Mouse (Mus musculus) telencephalon, adult 2 months (tissue): ENCODE measurements around the gene Dlg5.
A peak's percentile ranks its signal among the peaks of the same experiment; 100 is the strongest.

ENCODE experiments used
- DNase-seq: peaks from one replicate; pipeline ENCODE4 v3.0.0-alpha.2; 2011; ENCODE audit warnings: low read depth, low spot score

The Dlg5 gene

GRCm38 (mm10) chr14:24234411-24234810 is 11.3 kb downstream of the Dlg5 start:
- DNase-seq: no peak

DNA sequence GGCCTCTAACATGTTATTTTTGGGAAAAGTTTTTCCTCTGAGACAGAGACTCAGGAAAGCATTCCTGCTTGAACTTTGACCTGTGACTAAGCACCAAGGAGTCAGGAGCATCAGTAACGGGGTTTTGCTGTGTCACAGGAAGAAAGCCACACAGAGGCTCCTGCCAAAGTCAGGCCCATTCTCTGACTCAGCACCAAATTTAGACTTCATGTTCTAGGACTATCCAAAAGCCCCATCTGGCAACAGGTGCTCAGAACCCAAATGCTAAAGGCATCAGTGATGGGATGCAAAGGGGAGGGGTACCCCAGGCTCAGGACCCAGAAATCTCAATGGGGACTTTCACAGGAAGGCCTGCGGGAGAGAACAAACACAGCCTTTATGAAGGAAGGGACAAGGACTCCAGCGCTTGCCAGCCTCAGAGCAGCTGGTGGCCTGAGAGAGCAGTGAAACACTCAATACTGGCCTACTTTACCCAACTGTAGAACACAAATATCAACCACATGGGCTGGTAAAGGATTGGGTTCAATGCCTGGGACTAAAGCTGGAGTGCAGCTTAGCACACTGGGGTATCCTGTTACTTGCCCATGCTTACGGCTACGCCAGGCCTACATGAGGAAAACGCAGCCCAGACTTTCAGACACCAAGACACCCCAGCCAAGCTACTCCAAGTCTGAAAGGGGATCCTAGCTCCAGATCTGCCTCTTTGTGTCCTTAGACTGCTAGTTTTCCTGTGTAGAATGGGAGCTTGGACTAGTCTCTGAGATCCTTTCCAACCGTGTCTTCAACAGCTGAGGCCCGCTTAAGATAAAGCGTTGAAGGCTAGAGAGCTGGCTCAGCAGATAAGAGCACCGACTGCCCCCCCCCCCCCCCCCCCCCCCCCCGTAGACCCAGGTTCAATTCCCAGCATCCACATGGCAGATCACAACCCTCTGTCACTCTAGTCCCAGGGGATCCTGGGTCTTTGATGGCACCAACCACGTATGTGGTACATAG is 12.8 kb downstream of the Dlg5 start:
- DNase-seq: no peak

- no peak for DNase-seq
These were observed 17.2 kb downstream of the Dlg5 start for GRCm38 (mm10) chr14:24228549-24228948.

DNA sequence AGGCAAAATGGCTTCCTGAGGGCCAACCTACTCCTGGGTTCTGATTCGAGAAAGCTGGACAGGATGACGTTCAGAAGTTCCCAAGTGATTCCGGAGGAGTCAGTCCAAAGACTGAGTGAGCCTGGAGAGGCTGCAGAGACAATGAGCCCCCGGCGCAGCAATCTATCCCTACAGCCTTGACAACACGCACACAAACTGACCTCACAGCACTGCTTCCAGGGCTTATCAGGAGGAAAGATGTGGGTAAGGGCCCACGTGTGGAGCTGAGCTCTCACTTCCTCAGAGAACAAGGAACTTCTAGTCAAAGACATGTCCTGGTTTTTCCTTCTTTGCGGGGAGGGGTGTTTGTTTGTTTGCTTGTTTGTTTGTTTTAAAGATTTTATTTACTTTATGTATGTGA is 18.7 kb downstream of the Dlg5 start:
- DNase-seq: no peak

- DNase-seq: no peak
These were observed 19.4 kb downstream of the Dlg5 start for GRCm38 (mm10) chr14:24226344-24226743.

- DNase-seq: no peak
These were observed 23.0 kb downstream of the Dlg5 start for GRCm38 (mm10) chr14:24222759-24223158.

GRCm38 (mm10) chr14:24222273-24222672 is 23.4 kb downstream of the Dlg5 start:
- DNase-seq: no peak

DNA sequence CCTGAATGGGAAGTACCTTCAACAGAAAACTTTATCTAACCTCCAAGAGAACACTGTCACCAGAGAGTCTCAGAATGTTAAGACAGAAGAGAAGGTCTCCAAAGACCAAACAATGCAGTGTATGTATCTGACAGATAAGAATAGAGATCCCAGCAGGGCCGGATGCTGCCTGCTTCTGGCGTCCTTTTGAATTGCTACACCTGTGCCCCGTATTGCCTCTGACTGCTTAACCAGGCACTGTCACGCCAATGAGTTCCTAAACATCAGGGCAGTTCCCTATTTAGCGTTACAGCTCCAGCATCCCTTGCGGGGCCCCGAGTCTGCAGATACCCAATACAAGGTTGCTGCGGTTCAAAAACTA is 28.4 kb downstream of the Dlg5 start:
- no peak for DNase-seq

GRCm38 (mm10) chr14:24216678-24217361 is 28.9 kb downstream of the Dlg5 start:
- no peak for DNase-seq

- DNase-seq: no peak
These were observed 29.7 kb downstream of the Dlg5 start for GRCm38 (mm10) chr14:24216064-24216463.

DNA sequence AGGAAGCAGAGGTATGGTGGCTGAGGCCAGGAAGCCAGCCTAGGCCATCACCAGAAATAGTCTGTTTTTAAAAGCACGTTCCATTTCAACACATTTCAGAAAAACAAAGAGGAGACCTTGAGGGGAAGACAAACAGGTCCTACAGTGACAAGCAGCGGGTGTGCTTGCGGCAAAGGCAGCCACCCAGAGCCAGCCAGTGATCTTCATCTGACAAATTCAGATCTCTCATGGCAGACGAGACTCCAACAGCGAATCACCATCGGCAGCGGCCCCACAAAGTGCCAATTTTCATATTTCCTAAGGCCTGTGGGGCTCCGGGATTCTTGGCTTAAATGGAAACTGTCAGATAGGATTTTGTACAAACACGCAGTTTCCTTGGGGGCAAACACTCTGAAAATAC is 31.3 kb downstream of the Dlg5 start:
- no peak for DNase-seq

GRCm38 (mm10) chr14:24213336-24213735 is 32.4 kb downstream of the Dlg5 start:
- no peak for DNase-seq

DNA sequence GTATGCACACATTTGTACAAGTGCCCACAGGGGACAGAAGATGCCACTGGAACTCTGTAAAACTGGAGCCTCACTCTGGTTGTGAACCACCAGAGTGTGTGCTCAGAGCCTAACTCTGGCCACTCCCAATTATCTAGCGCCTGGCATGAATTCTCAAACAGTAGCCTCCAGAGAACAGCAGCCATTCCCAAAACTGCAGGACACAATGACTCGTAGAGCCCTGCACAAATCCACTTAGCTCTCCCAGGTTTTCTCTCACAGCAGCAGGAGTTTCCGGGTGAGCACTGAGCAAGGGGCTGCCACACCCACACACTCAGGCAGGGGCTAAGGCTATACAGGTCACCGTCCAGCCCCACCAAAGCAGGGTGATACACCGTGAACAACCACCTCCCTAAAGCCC is 32.9 kb downstream of the Dlg5 start:
- no peak for DNase-seq

- DNase-seq: no peak
These were observed 38.4 kb downstream of the Dlg5 start for GRCm38 (mm10) chr14:24207360-24207752.

DNA sequence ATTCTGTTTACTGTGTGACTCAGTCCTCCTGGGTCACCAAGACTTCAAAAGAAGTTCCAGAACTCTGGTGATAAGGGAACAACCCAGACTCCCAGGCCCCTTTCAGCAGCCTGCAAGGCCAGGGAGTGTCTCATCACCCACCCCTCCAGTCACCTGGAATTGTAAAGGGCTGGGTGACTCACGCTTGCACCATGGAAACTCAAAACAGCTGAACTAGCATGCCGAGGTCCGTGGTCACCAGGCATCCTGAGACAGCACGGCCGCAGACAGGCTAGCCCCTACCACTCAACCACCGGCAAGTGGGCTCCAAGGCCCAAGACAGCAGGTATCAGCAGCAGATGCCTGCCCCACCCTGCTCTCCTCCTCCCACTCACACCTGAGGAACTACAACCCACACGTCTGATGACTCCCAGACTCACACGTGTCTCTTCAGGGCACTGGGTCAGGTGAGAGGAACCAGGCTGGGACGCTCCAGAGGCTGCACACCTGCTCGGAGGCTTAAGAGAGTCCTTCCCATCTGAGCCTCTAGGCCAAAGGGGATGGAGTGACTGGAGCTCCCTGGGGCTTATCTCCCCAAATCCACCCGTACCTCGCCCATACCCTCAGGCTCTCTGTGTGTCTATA is 38.9 kb downstream of the Dlg5 start:
- no peak for DNase-seq

- no peak for DNase-seq
These were observed 39.4 kb downstream of the Dlg5 start for GRCm38 (mm10) chr14:24206314-24206713.

DNA sequence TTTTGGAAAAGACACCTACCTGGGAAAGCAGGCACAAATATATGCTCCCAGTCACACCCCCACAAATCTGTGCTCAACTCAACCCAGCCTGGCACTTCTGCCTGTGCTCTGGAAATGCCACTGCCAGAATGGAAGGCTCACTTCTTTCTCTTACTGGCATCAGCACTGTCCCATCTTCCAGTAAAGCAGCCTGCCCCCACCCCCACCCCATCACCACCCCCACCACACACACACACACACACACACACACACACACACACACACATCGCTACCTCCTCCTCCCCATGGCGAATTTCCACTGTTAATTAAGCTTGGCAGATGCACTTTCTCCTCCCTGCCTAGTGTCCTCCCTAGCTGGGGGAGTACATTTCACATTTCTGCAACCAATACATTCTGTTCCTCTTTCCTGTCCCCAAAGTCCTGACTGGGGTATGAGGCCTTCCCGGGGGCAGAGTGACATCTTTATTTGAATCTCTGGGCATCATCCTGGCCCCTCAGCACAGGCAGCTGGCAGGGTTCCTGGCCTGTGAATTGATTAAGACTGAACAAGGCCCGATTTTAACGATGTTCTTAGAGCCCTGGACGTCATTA is 40.3 kb downstream of the Dlg5 start:
- peak; percentile 81 for DNase-seq

- no peak for DNase-seq
These were observed 42.5 kb downstream of the Dlg5 start for GRCm38 (mm10) chr14:24203210-24203609.

DNA sequence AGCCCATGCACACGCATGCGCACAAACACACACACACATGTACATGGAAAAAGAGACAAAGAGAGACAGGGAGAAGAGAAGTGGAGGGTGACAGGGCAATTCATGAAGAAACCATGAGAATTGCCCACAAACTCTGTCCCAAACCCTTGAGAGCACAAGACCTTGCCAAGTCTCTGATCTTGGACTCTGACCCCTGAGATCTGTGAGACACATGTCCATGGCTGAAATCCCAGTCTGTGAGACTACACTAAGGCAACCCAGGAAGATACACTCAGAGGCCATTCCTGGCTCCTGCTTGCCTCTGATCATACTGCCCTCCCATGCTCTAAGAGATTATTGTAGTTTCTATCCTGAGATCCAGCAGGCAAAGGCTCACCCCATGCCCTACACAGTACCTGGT is 44.9 kb downstream of the Dlg5 start:
- DNase-seq: no peak

DNA sequence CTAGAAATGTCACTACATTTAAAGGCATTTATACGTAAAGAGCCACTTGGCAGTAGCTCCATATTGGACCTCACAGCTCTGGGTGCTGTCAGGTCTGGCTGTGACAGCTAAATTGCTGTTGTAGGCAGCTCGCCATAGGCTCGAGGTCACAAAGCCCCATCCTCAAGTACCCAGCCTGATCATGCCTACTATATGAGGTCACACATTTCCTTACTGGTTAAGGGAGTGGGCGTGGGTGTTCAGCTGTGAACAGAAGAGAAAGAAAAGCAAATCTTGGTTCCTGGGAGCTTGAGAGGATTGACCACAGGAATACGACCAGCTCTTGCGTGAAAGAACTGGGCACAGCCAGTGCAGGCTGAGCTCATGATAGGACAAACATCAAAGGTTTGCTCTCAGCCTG is 46.0 kb downstream of the Dlg5 start:
- DNase-seq: no peak

DNA sequence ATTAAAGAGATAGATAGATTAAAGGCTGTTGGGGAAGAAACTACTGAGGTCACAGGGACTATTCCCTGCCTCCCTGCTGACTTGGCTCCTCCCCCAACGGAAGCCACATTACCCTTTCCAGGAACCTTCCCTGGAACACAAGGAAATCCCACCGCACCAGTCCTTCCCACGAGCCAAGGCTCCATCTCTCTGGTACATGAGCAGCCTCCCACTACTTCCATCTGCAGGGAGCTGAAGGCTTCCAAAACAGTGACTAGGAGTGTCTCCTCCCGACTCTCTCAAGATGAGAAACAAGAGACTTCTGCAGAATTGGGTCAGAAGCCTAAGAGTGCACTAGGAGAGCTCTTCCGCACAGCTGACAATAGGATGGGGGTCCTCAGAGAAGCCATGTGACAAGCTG is 47.9 kb downstream of the Dlg5 start:
- DNase-seq: peak; percentile 78

DNA sequence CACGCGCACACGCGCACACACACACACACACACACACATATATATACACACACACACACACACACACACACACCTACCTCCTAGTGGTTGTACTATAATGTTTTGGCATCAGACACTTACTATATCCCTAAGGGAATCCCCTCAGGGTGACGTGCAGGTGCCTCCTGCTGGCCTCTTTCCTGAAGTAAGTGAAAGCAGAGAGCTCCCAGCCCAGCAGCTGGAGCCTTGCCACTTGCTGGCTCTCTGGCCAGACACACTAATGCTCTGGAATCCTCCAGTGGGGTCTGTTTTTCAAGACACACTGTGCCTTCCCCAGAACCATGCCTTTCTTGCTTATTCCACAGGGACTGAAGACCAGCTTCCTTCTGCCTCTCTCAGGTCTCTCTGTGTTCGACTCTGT is 48.8 kb downstream of the Dlg5 start:
- no peak for DNase-seq
